Mouse (Mus musculus): ENCODE results near the gene Ahdc1. TPM values are rescaled to one million over a fixed set of nuclear protein-coding genes. Genes with fewer than 3 reads are reported as not detected.

Ahdc1 gene
- polyA plus RNA-seq, 1 experiment: 21.7 TPM

DNA sequence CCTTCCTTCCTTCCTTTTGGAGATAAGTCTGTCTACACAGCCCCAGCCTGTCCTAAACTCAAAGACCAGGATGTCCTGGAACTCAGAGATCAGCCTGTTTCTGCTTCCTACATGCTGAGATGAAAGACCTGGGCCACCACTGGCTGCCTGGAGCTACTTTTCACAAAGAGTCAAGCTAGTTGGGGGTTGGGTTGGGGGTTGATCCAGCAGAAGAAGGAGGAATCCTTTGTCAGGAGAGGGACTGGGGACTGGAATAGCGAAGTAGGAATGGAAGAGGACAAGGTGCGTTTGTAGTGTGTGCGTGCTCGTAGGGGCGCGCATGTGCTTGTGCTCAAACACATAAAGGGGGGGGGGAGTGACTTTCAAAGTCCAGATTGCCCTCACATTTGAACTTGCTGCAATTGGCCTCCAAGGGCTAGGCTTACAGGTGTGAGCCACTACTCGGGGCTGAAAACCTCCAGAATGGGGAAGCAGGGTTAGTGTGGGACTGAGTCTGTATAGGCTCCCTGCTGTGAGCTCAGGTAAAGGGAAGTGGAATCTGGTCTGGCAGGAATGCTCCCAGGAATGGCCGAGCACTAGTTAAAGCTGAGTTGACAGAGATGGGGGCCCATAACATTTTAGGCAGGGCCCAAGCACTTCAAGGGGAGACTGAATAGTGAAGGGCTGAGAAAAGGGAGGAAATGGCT lies 21.5 kb downstream of the Ahdc1 start:
- TF ChIP-seq POLR2A (IDR thresholded peaks at IDR 0.05; ENCODE audit: borderline replicate concordance, control insufficient read depth, low read depth, low read length): no peak
- 80% methylated on average over 8 of the region's 8 CpGs for WGBS
- no peaks in the 10 kb centered on the region for H3K4me1 ChIP-seq (ENCODE audit: control insufficient read depth, insufficient read depth, low read length)
- no peak overlapping the region for H3K4me3 ChIP-seq (replicated peaks; ENCODE audit: control insufficient read depth, low read depth, low read length)
- H3K27ac ChIP-seq (ENCODE audit: control insufficient read depth, insufficient read depth, low read depth, low read length, poor library complexity): no peak overlapping the region

DNA sequence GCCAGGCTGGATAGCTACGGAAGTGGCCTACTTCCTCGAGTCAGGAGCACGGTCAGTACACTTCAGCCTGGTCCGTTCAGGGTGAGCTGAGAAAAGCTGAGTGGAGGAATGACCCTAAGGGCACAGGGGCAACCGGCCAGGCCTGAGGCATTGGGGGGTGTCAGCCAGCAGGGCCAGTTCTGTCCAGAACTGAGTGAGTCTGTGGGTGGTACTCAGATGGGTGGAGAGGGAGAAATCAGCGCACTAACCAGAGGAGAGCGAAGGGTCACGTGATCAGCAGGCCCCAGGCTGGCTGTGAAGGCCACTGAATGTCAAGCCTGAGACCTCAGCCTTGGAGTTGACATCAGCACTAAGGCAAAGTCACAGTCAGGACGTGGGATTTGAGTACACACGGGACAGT lies 23.4 kb downstream of the Ahdc1 start:
- Histone ChIP-seq H3K4me1 (ENCODE audit: control insufficient read depth, insufficient read depth, low read length) (no peaks in the 10 kb centered on the region), H3K27ac (ENCODE audit: control insufficient read depth, insufficient read depth, low read depth, low read length, poor library complexity) (no peak overlapping the region), H3K4me3 (replicated peaks; ENCODE audit: control insufficient read depth, low read depth, low read length) (no peak overlapping the region)
- no peak for TF ChIP-seq CTCF (IDR thresholded peaks at IDR 0.05; ENCODE audit: control insufficient read depth, insufficient read depth, low read length)
- no peak for TF ChIP-seq POLR2A (IDR thresholded peaks at IDR 0.05; ENCODE audit: borderline replicate concordance, control insufficient read depth, low read depth, low read length)
- 85% methylated on average over 10 of the region's 10 CpGs for WGBS

- no peaks in the 10 kb centered on the region for H3K4me1 ChIP-seq (ENCODE audit: control insufficient read depth, insufficient read depth, low read length)
- H3K27ac ChIP-seq (ENCODE audit: control insufficient read depth, insufficient read depth, low read depth, low read length, poor library complexity): no peak overlapping the region
- H3K4me3 ChIP-seq (replicated peaks; ENCODE audit: control insufficient read depth, low read depth, low read length): no peak overlapping the region
- 68% methylated on average over 1 of the region's 1 CpGs for WGBS
- TF ChIP-seq POLR2A (IDR thresholded peaks at IDR 0.05; ENCODE audit: borderline replicate concordance, control insufficient read depth, low read depth, low read length) (no peak), CTCF (IDR thresholded peaks at IDR 0.05; ENCODE audit: control insufficient read depth, insufficient read depth, low read length) (no peak)
Measured at GRCm38 (mm10) chr4:133035446-133035845, 24.4 kb downstream of the Ahdc1 start.

GRCm38 (mm10) chr4:133035946-133036345 lies 24.9 kb downstream of the Ahdc1 start:
- H3K4me1 ChIP-seq (ENCODE audit: control insufficient read depth, insufficient read depth, low read length): no peaks in the 10 kb centered on the region
- no peak overlapping the region for H3K27ac ChIP-seq (ENCODE audit: control insufficient read depth, insufficient read depth, low read depth, low read length, poor library complexity)
- H3K4me3 ChIP-seq (replicated peaks; ENCODE audit: control insufficient read depth, low read depth, low read length): no peak overlapping the region
- 79% methylated on average over 3 of the region's 3 CpGs for WGBS
- TF ChIP-seq POLR2A (IDR thresholded peaks at IDR 0.05; ENCODE audit: borderline replicate concordance, control insufficient read depth, low read depth, low read length) (no peak), CTCF (IDR thresholded peaks at IDR 0.05; ENCODE audit: control insufficient read depth, insufficient read depth, low read length) (no peak)

- TF ChIP-seq POLR2A (IDR thresholded peaks at IDR 0.05; ENCODE audit: borderline replicate concordance, control insufficient read depth, low read depth, low read length) (no peak), CTCF (IDR thresholded peaks at IDR 0.05; ENCODE audit: control insufficient read depth, insufficient read depth, low read length) (no peak)
- WGBS: 84% methylated on average over 9 of the region's 9 CpGs
- Histone ChIP-seq H3K4me1 (ENCODE audit: control insufficient read depth, insufficient read depth, low read length) (no peaks in the 10 kb centered on the region), H3K27ac (ENCODE audit: control insufficient read depth, insufficient read depth, low read depth, low read length, poor library complexity) (no peak overlapping the region), H3K4me3 (replicated peaks; ENCODE audit: control insufficient read depth, low read depth, low read length) (no peak overlapping the region)
Measured at GRCm38 (mm10) chr4:133037293-133037692, 26.2 kb downstream of the Ahdc1 start.

DNA sequence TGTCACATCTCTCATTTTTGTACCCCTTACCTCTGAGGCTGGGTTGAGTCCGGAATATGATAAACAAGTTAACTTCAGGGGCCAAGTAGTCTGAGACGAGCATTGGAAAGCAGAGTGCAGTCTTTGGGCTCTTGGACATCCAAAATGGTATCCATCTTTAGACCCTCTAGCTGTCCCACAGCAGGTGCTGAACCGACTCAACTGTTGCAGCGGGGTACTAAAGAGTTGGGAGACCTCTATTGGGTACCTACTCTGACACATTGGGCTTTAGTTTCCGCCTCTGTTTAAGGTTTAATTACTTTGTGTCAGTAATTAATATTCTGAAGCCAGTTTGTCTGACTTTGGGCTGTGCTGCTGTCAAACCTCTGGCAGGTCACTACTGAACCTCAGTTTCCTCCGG lies 26.7 kb downstream of the Ahdc1 start:
- Histone ChIP-seq H3K27ac (ENCODE audit: control insufficient read depth, insufficient read depth, low read depth, low read length, poor library complexity) (no peak overlapping the region), H3K4me3 (replicated peaks; ENCODE audit: control insufficient read depth, low read depth, low read length) (no peak overlapping the region), H3K4me1 (ENCODE audit: control insufficient read depth, insufficient read depth, low read length) (no peaks in the 10 kb centered on the region)
- WGBS: 74% methylated on average over 6 of the region's 6 CpGs
- TF ChIP-seq POLR2A (IDR thresholded peaks at IDR 0.05; ENCODE audit: borderline replicate concordance, control insufficient read depth, low read depth, low read length) (no peak), CTCF (IDR thresholded peaks at IDR 0.05; ENCODE audit: control insufficient read depth, insufficient read depth, low read length) (no peak)

DNA sequence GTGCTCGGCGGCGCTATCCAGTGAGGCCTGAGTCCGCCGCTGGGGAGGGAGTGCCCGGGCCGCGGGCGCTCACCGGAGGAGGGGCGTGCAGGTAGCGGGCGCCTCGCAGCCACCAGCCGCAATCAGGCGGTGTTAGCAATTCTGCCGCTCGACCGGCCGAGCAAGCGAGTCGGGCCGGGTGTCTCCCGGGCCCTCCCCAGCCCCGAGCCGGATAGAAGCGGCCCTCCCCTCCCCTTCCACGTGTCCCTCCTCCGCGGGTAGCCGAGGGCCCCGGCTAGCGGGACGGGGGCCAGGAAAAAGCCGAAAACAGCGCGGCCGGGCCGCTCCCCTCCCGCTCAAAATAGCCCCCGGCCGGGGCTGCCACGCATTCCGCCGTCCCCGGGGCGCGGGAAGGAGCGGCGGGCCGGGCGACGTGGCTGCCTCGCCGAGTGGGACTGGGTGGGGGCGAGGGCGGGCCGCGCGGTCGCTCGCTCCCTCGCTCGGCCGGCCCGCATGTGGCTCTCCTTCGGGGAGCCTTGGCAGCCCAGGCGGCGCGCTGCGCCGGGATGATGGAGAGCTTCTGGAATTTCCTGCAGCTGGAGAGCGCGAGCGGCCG lies 27.6 kb downstream of the Ahdc1 start:
- Histone ChIP-seq H3K27ac (ENCODE audit: control insufficient read depth, insufficient read depth, low read depth, low read length, poor library complexity) (no peak overlapping the region; the same call in 1 of the 2 replicates), H3K4me3 (replicated peaks; ENCODE audit: control insufficient read depth, low read depth, low read length) (no peak overlapping the region), H3K4me1 (ENCODE audit: control insufficient read depth, insufficient read depth, low read length) (no peaks in the 10 kb centered on the region)
- under 1% methylated on average over 76 of the region's 76 CpGs for WGBS
- no peak for TF ChIP-seq POLR2A (IDR thresholded peaks at IDR 0.05; ENCODE audit: borderline replicate concordance, control insufficient read depth, low read depth, low read length)
- TF ChIP-seq CTCF (IDR thresholded peaks at IDR 0.05; ENCODE audit: control insufficient read depth, insufficient read depth, low read length): no peak

- Histone ChIP-seq H3K27ac (ENCODE audit: control insufficient read depth, insufficient read depth, low read depth, low read length, poor library complexity) (no peak overlapping the region), H3K4me3 (replicated peaks; ENCODE audit: control insufficient read depth, low read depth, low read length) (no peak overlapping the region), H3K4me1 (ENCODE audit: control insufficient read depth, insufficient read depth, low read length) (no peaks in the 10 kb centered on the region)
- 6% methylated on average over 74 of the region's 77 CpGs for WGBS
- no peak for TF ChIP-seq POLR2A (IDR thresholded peaks at IDR 0.05; ENCODE audit: borderline replicate concordance, control insufficient read depth, low read depth, low read length)
- TF ChIP-seq CTCF (IDR thresholded peaks at IDR 0.05; ENCODE audit: control insufficient read depth, insufficient read depth, low read length): no peak
Measured at GRCm38 (mm10) chr4:133039116-133039819, 28.2 kb downstream of the Ahdc1 start.
